Mouse (Mus musculus) myocyte (in vitro differentiated cells): ENCODE measurements around the gene Itga3. TPM values are rescaled to one million over a fixed set of nuclear protein-coding genes. Genes with fewer than 3 reads are reported as not detected.

Source experiments
- H3K27me3 ChIP-seq: one replicate; pipeline ENCODE4 v1.6.1; 2011; ENCODE audit not compliant: control insufficient read depth, insufficient read depth, insufficient read length
- H3K36me3 ChIP-seq: one replicate; pipeline ENCODE4 v1.6.1; 2011; ENCODE audit not compliant: control insufficient read depth, insufficient read depth
- H3K4me2 ChIP-seq: one replicate; pipeline ENCODE4 v1.6.1; 2011; ENCODE audit warnings: low read depth, control low read depth
- H3K4me3 ChIP-seq: one replicate; pipeline ENCODE4 v1.5.1; 2011; ENCODE audit warnings: mild to moderate bottlenecking, control low read depth, moderate library complexity
- H3K79me2 ChIP-seq: one replicate; pipeline ENCODE4 v1.6.1; 2011; ENCODE audit not compliant: control insufficient read depth, insufficient read depth
- H3ac ChIP-seq: one replicate; pipeline ENCODE4 v1.6.1; 2011; ENCODE audit not compliant: control insufficient read depth, insufficient read length
- CEBPB ChIP-seq: IDR thresholded peaks from 2 replicates; pipeline ENCODE4 v1.6.1; 2011; ENCODE audit warnings: mild to moderate bottlenecking, moderate library complexity; ENCODE audit not compliant: poor library complexity, insufficient read depth, severe bottlenecking
- E2F4 ChIP-seq: IDR thresholded peaks from one replicate; pipeline ENCODE4 v1.6.1; 2011; ENCODE audit warnings: mild to moderate bottlenecking, control low read depth, moderate library complexity; ENCODE audit not compliant: insufficient read depth
- MAX ChIP-seq: IDR thresholded peaks from one replicate; pipeline ENCODE4 v1.6.1; 2011; ENCODE audit warnings: low read depth, mild to moderate bottlenecking, control low read depth
- MYOD1 ChIP-seq, 3 experiments: IDR thresholded peaks; one replicate each; pipeline ENCODE4 v1.6.1; 2011; ENCODE audit warnings: control low read depth in 2 of 3, low read depth in 2 of 3, mild to moderate bottlenecking in 2 of 3, moderate library complexity in 1 of 3; ENCODE audit not compliant: insufficient read length in 2 of 3, control insufficient read depth in 1 of 3
- MYOG ChIP-seq, 3 experiments: IDR thresholded peaks; one replicate each; pipeline ENCODE4 v1.6.1; 2011; ENCODE audit warnings: control low read depth in 2 of 3, low read depth in 2 of 3, mild to moderate bottlenecking in 2 of 3; ENCODE audit not compliant: insufficient read length in 2 of 3, control insufficient read depth in 1 of 3, insufficient read depth in 1 of 3
- POLR2A ChIP-seq: IDR thresholded peaks from one replicate; pipeline ENCODE4 v1.6.1; 2011; ENCODE audit warnings: low read depth, mild to moderate bottlenecking, control low read depth, moderate library complexity; ENCODE audit not compliant: insufficient read length
- POLR2AphosphoS2 ChIP-seq: IDR thresholded peaks from one replicate; pipeline ENCODE4 v1.6.1; 2011; ENCODE audit warnings: low read depth, control low read depth; ENCODE audit not compliant: insufficient read length
- REST ChIP-seq: IDR thresholded peaks from one replicate; pipeline ENCODE4 v1.6.1; 2011; ENCODE audit warnings: mild to moderate bottlenecking, control low read depth, moderate library complexity; ENCODE audit not compliant: insufficient read depth, insufficient read length
- SRF ChIP-seq: IDR thresholded peaks from one replicate; pipeline ENCODE4 v1.6.1; 2011; ENCODE audit warnings: low read depth; ENCODE audit not compliant: control insufficient read depth, insufficient read length
- TCF12 ChIP-seq: IDR thresholded peaks from one replicate; pipeline ENCODE4 v1.6.1; 2011; ENCODE audit warnings: mild to moderate bottlenecking, control low read depth; ENCODE audit not compliant: poor library complexity, insufficient read depth, severe bottlenecking
- TCF3 ChIP-seq: IDR thresholded peaks from one replicate; pipeline ENCODE4 v1.6.1; 2011; ENCODE audit warnings: low read depth, control low read depth; ENCODE audit not compliant: insufficient read length
- USF1 ChIP-seq: IDR thresholded peaks from one replicate; pipeline ENCODE4 v1.6.1; 2011; ENCODE audit warnings: low read depth, mild to moderate bottlenecking, control low read depth, moderate library complexity
- polyA plus RNA-seq: library from polyadenylated mRNA; unstranded; fragments of >200 nt; fragmentation: generic; extraction: Trizol; gene quantifications from one replicate; pipeline ENCODE4 v1.2.1, GENCODE M21; 2012; ENCODE audit warnings: missing spikeins

Gene Itga3
- polyA plus RNA-seq, 1 experiment, result 19.9 TPM

DNA sequence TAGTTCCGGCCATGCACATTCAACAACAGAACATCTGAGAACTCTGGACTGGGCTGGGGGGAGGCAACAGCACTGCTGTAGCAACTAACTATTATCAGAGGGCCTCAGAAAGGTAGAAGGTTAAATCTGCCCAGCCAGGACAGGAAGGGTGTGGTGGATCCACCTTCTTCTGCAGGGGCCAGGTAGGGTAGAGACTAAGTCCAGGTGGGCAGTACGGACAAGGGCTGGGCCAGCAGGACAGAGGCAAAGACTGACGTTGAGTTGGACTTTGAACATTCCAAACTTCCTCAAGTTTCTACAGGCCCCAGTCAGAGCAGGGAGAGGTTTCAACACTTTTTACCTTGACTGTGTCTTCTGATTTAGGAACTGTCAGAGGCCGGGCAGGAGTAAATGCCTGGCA, 1.9 kb downstream of the Itga3 start:
- no peak overlapping the region for H3K4me3 ChIP-seq
- no peak overlapping the region for H3ac ChIP-seq
- no peaks in the 10 kb centered on the region for H3K79me2 ChIP-seq
- peak overlapping the region; percentile 80 for H3K4me2 ChIP-seq
- TF ChIP-seq E2F4, result no peak
- no peak for TF ChIP-seq POLR2A
- TF ChIP-seq USF1, result no peak
- TF ChIP-seq TCF12, result no peak
- TF ChIP-seq MYOD1 (IDR thresholded peaks at IDR 0.05; ENCODE audit: control insufficient read depth in 1 of 3, insufficient read length in 2 of 3, low read depth in 2 of 3), result no peak
- TF ChIP-seq MYOG (IDR thresholded peaks at IDR 0.05; ENCODE audit: control insufficient read depth in 1 of 3, insufficient read depth in 1 of 3, insufficient read length in 2 of 3, low read depth in 2 of 3), result no peak
- no peak for TF ChIP-seq MAX
- no peak for TF ChIP-seq POLR2AphosphoS2
- TF ChIP-seq SRF, result no peak
- TF ChIP-seq REST, result no peak
- no peaks in the 10 kb centered on the region for H3K36me3 ChIP-seq
- H3K27me3 ChIP-seq, result no peaks in the 10 kb centered on the region

DNA sequence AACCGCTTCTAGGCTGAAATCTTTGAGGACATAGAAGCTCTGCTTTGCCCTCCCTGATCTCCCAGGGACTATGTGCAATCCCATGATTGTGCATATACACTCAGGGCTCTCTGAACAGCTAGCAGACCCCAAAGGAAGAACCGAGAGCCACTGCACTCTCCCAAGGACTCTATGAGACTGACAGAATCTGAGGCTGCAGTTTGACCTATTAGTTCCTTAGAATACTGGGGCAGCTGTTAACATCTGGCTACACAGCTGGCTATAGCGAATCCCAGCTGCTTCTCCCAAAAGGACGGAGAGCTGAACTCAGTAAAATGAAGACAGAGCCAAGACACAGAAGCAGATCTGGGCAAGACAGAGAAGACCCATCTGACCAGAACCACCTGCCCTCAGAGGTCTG, 2.8 kb downstream of the Itga3 start:
- no peaks in the 10 kb centered on the region for H3K27me3 ChIP-seq
- H3K36me3 ChIP-seq, result no peaks in the 10 kb centered on the region
- no peak overlapping the region for H3ac ChIP-seq
- no peak for TF ChIP-seq REST
- no peak for TF ChIP-seq POLR2AphosphoS2
- TF ChIP-seq TCF3, result no peak
- no peak for TF ChIP-seq MAX
- no peak for TF ChIP-seq SRF
- no peak for TF ChIP-seq TCF12
- no peak for TF ChIP-seq MYOD1 (IDR thresholded peaks at IDR 0.05; ENCODE audit: control insufficient read depth in 1 of 3, insufficient read length in 2 of 3, low read depth in 2 of 3)
- no peak for TF ChIP-seq POLR2A
- TF ChIP-seq USF1, result no peak
- no peak for TF ChIP-seq MYOG (IDR thresholded peaks at IDR 0.05; ENCODE audit: control insufficient read depth in 1 of 3, insufficient read depth in 1 of 3, insufficient read length in 2 of 3, low read depth in 2 of 3)
- TF ChIP-seq CEBPB, result no peak
- no peak for TF ChIP-seq E2F4
- no peaks in the 10 kb centered on the region for H3K79me2 ChIP-seq
- no peak overlapping the region for H3K4me3 ChIP-seq
- no peak overlapping the region for H3K4me2 ChIP-seq

GRCm38 (mm10) chr11:95072804-95073203, 3.8 kb downstream of the Itga3 start:
- H3ac ChIP-seq, result no peak overlapping the region
- no peaks in the 10 kb centered on the region for H3K27me3 ChIP-seq
- no peaks in the 10 kb centered on the region for H3K79me2 ChIP-seq
- no peak overlapping the region for H3K4me3 ChIP-seq
- TF ChIP-seq TCF3 (peak; percentile 30), E2F4 (no peak), USF1 (no peak), MYOG (IDR thresholded peaks at IDR 0.05; ENCODE audit: control insufficient read depth in 1 of 3, insufficient read depth in 1 of 3, insufficient read length in 2 of 3, low read depth in 2 of 3) (peak; percentile 67 to 95 (median 87)), MYOD1 (IDR thresholded peaks at IDR 0.05; ENCODE audit: control insufficient read depth in 1 of 3, insufficient read length in 2 of 3, low read depth in 2 of 3) (peak in 2 of 3 experiments; percentile 90 to 91)
- H3K36me3 ChIP-seq, result no peaks in the 10 kb centered on the region
- H3K4me2 ChIP-seq, result peak overlapping the region; percentile 53

DNA sequence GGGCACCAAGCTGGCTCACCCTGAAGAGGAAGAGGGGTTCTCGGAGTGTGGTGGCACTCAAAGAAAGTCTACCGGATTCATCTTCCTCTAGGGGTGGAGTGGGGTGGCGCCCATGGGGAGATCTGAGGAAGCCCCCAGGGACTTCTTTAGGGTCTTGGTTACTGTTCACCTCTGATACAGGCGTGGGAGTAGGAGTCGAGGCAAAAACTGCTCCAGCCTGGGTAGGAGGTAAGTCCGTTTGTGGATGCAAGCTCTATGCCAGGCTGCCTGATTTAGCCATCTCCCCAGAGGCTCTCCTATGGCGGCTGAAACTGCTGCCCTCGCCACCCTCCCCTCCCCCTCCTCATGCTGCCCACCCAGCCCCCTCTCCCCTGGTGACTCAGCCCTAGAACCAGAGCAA, 4.5 kb downstream of the Itga3 start:
- Histone ChIP-seq H3K4me3 (no peak overlapping the region), H3K27me3 (no peaks in the 10 kb centered on the region), H3ac (no peak overlapping the region), H3K36me3 (no peaks in the 10 kb centered on the region), H3K79me2 (no peaks in the 10 kb centered on the region), H3K4me2 (peak overlapping the region; percentile 53)
- TF ChIP-seq E2F4 (no peak), SRF (no peak), TCF12 (no peak), POLR2AphosphoS2 (no peak), MYOG (IDR thresholded peaks at IDR 0.05; ENCODE audit: control insufficient read depth in 1 of 3, insufficient read depth in 1 of 3, insufficient read length in 2 of 3, low read depth in 2 of 3) (no peak), CEBPB (no peak)

GRCm38 (mm10) chr11:95071266-95071665, 5.3 kb downstream of the Itga3 start:
- Histone ChIP-seq H3K4me2 (peak overlapping the region; percentile 53), H3ac (no peak overlapping the region), H3K36me3 (no peaks in the 10 kb centered on the region), H3K4me3 (no peak overlapping the region), H3K27me3 (no peaks in the 10 kb centered on the region), H3K79me2 (no peaks in the 10 kb centered on the region)
- no peak for TF ChIP-seq CEBPB
- no peak for TF ChIP-seq POLR2AphosphoS2
- TF ChIP-seq MYOD1 (IDR thresholded peaks at IDR 0.05; ENCODE audit: control insufficient read depth in 1 of 3, insufficient read length in 2 of 3, low read depth in 2 of 3), result no peak
